Mouse (Mus musculus) central nervous system, embryonic 11.5 days (tissue): ENCODE measurements around the gene Adamts10. TPM values are rescaled to one million over a fixed set of nuclear protein-coding genes. Genes with fewer than 3 reads are reported as not detected.

ENCODE experiments used
- polyA plus RNA-seq: library from polyadenylated mRNA; depleted of rRNA; stranded (reverse); fragments of >200 nt; gene quantifications from 2 replicates; pipeline ENCODE4 v1.2.3, GENCODE M21; 2012; rRNA removed

Adamts10 gene
- 78.9 and 124 TPM in 2 replicates for polyA plus RNA-seq

DNA sequence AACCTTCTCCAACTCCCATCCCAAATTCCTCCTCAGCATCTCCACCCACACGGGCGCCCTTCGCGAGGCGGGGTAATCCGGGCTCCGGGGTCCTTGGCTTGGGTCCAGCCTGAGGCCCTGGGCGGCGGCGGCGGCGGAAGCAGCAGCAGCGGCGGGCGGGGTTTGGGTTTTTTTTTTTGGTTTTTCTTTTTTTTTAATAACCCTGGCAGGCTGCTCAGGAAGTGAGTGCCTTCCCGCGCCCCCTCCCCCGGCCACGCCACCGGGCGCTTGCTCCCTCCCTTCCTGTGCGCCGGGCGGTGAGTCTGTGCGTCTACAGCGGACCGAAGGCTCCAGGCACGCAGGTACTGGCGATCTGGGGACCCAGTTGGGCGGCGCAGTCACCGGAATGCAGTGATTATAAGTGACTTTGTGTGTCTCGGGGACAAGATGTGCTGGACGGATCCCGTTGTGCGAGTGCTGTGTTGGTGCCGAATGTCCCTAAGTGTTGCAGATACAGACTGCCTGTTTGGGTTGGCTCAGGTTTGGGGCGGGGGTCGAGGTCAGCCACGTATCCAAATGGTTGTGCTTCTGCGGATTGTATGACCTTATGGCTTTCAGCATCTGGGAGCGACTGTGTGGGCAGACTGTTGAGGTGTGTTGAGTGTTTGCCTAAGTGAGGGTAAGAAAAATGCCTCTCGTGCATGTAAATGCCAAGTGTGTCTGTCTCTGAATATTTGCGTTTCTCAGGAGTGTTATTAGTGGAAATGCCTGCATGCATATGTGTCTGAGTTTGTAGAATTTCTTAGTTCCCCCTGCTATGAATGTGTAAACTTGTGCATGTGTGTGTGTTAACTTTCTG lies at the start of gene Adamts10:
Gene Adamts10 (plus strand): TSS at position 287 of the 838 bp plus-strand sequence.

DNA sequence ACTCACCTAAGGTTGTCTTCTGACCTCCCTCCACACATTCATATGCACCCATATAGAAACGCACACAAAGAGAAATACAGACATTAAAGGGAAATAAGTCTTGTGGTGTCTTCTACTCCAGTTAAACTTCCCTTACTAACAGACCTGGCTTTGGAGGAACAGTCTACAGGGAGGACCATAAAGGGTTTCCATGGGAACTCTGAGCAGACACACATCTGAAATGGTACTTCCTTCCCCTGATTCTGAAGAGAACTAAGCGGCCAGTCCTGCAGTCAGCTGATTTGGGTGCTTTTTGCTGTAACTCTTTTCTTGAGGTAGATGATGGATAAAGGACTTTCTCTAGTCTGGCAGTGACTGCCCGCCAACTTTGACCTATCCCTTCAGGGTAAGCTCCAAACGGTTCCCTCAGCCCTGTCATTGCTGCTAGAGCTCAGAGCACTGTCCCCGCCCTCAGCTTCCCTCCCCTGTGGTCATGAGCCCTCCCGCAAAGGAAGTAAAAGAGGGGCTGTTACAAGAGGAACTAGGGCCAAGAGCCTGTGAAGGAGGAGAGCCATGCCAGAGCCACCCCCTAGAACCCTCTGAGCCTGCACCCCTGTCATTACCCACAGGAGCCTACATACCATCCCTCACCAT lies 31.3 kb downstream of the Adamts10 start, which contains the start of gene Myo1f:
Gene Myo1f (plus strand): TSS at position 485 of the 633 bp plus-strand sequence.

Other genes starting within 250 kb of the Adamts10 start
- 6.5 and 9.6 TPM in 2 replicates for gene Zfp955b, start 234.7 kb upstream of the Adamts10 start, polyA plus RNA-seq
- gene Zfp81, start 165.3 kb upstream of the Adamts10 start, polyA plus RNA-seq, result 9.0 and 14.6 TPM in 2 replicates
- 39.9 and 48.7 TPM in 2 replicates for gene Zfp101, start 129.6 kb upstream of the Adamts10 start, polyA plus RNA-seq
- 0.05 TPM in 1 of 2 replicates, not detected in the other for gene Actl9, start 91.3 kb upstream of the Adamts10 start, polyA plus RNA-seq
- 1.7 TPM in 2 replicates for gene Myo1f, start 31.5 kb downstream of the Adamts10 start, polyA plus RNA-seq
- gene Zfp414, start 104.9 kb downstream of the Adamts10 start, polyA plus RNA-seq, result 46.5 and 72.9 TPM in 2 replicates
- 0.60 and 0.77 TPM in 2 replicates for gene Pram1, start 113.9 kb downstream of the Adamts10 start, polyA plus RNA-seq
- 448 and 832 TPM in 2 replicates for gene Hnrnpm, start 162.7 kb downstream of the Adamts10 start, polyA plus RNA-seq
- 35.1 and 48.1 TPM in 2 replicates for gene March2, start 194.5 kb downstream of the Adamts10 start, polyA plus RNA-seq
- gene Rab11b, start 236.3 kb downstream of the Adamts10 start, polyA plus RNA-seq, result 229 and 347 TPM in 2 replicates